Mouse (Mus musculus) G1E (cell line): ENCODE data around the gene Glcci1. TPM values are rescaled to one million over a fixed set of nuclear protein-coding genes. Genes with fewer than 3 reads are reported as not detected.

ENCODE experiments used
- ATAC-seq: 2 replicates; pipeline ENCODE4 v1.8.0; 2016; ENCODE audit warnings: mild to moderate bottlenecking; ENCODE audit not compliant: insufficient number of reproducible peaks, poor library complexity, low FRiP score, severe bottlenecking; ENCODE audit errors: extremely low read depth
- DNase-seq: peaks from one replicate; pipeline ENCODE4 v3.0.0; 2012; ENCODE audit warnings: low spot score
- H3K27me3 ChIP-seq: 2 replicates; pipeline ENCODE4 v1.6.1; 2012; ENCODE audit warnings: mild to moderate bottlenecking, low read length, inconsistent platforms; ENCODE audit not compliant: insufficient read depth
- H3K36me3 ChIP-seq: replicated peaks from 2 replicates; pipeline ENCODE3; 2012; ENCODE audit warnings: mild to moderate bottlenecking, inconsistent platforms
- H3K4me1 ChIP-seq: 2 replicates; pipeline ENCODE4 v1.6.1; 2012; ENCODE audit warnings: low read depth, low read length, inconsistent platforms, mixed read lengths; ENCODE audit not compliant: insufficient read depth
- H3K4me3 ChIP-seq: 2 replicates; pipeline ENCODE4 v1.5.1; 2012; ENCODE audit warnings: low read depth, mild to moderate bottlenecking, inconsistent platforms, low read length, moderate library complexity, mixed read lengths
- H3K9me3 ChIP-seq: replicated peaks from 2 replicates; pipeline ENCODE4 v1.6.1; 2012; ENCODE audit warnings: inconsistent platforms
- CTCF ChIP-seq: IDR thresholded peaks from 2 replicates; pipeline ENCODE4 v1.5.1; 2012; ENCODE audit warnings: low read depth, low read length, inconsistent platforms, mixed read lengths
- GATA1 ChIP-seq: IDR thresholded peaks from 2 replicates; pipeline ENCODE4 v1.6.1; 2012; ENCODE audit warnings: borderline replicate concordance, low read length, inconsistent platforms, mixed read lengths
- GATA2 ChIP-seq: IDR thresholded peaks from 2 replicates; pipeline ENCODE4 v1.6.1; 2012; ENCODE audit warnings: low read depth, low read length, inconsistent platforms, borderline replicate concordance
- POLR2AphosphoS5 ChIP-seq: IDR thresholded peaks from 2 replicates; pipeline ENCODE4 v1.6.1; 2012; ENCODE audit warnings: low read depth, low read length, inconsistent platforms; ENCODE audit not compliant: insufficient replicate concordance
- TAL1 ChIP-seq: conservative IDR thresholded peaks from 2 replicates; pipeline ENCODE4 v1.6.1; 2012; ENCODE audit warnings: low read depth, low read length, inconsistent platforms, mixed read lengths
- polyA plus RNA-seq: library from polyadenylated mRNA; stranded (reverse); fragments of >175 nt; gene quantifications from 2 replicates; pipeline ENCODE4 v1.2.3, GENCODE M21; 2012
- total RNA-seq, 2 experiments: library from RNA; stranded (forward) in 1 of 2; stranded (reverse) in 1 of 2; fragments of 200-1000 nt in 1 of 2; fragments of >200 nt in 1 of 2; fragmentation: Nextera tagmentation in 1 of 2; gene quantifications; 2 replicates each; pipeline ENCODE4 v1.2.3; 2014 to 2017

Gene Glcci1
- total and polyA plus RNA-seq, 3 experiments = 19.0 to 85.9 (median 37.4) TPM

DNA sequence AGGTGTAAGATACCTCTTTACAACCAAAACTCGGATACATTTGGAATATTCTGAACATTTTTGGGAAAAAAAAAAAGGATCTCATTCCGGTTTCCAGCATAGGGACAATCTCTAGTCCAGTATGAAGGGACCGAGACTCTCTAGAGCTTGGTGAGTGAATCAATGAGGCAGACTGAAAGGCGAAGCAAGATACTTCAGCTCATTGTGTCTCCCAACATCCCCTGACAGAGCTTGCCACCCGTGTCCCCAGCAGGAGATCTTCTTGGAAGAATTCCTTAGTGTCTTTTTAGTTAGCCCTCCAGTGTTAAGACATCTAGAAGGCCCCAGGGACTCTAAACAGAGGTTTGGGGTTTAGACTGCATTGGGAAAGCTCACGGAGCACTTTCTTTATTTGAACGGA, 20.1 kb upstream of the Glcci1 start:
- Histone ChIP-seq H3K27me3 (no peaks in the 10 kb centered on the region), H3K36me3 (peaks cover 5% of the 10 kb centered on the region), H3K4me1 (peaks cover 69% of the 10 kb centered on the region), H3K9me3 (no peaks in the 10 kb centered on the region), H3K4me3 (no peak overlapping the region; the same call in 1 of the 2 replicates)
- ATAC-seq = no peak
- DNase-seq = no peak
- TF ChIP-seq POLR2AphosphoS5 = no peak
- TF ChIP-seq GATA2 = no peak
- TF ChIP-seq CTCF = no peak
- no peak for TF ChIP-seq TAL1
- no peak for TF ChIP-seq GATA1

DNA sequence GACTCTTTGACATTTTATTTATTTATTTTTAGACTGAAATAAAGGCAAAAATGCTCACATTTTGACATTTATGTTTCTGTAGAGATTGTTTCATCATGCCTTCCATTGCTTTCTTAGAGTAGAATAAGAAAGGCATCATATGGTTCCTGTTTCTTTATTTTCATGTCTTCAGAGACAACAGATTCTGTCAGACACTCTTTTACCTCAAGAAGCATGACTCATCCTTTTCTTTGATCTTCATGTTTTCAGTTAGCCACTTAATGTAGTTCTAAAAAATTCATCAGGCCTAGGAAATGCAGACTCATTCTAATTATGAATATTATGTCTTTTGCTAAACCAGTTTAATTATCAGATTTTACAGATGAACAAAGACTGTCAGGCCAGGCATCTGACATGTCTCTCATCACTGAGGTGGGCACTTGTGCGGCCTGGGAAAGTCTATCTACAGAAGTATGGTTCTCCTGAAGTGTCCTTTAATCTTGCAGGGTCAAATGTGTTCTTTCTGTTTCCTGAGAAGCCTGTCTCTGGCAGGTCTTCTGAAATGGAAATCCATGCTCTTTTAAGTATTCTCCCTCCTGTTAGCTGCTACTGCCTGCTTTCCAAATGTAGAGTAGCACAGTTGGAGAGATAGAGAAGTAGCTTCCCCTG, 19.3 kb upstream of the Glcci1 start:
- Histone ChIP-seq H3K27me3 (no peaks in the 10 kb centered on the region), H3K4me3 (no peak overlapping the region), H3K9me3 (no peaks in the 10 kb centered on the region), H3K4me1 (peaks cover 64% of the 10 kb centered on the region), H3K36me3 (peaks cover 5% of the 10 kb centered on the region)
- DNase-seq = no peak
- TF ChIP-seq CTCF (no peak), GATA2 (no peak), POLR2AphosphoS5 (no peak), GATA1 (no peak), TAL1 (no peak)
- no peak for ATAC-seq

DNA sequence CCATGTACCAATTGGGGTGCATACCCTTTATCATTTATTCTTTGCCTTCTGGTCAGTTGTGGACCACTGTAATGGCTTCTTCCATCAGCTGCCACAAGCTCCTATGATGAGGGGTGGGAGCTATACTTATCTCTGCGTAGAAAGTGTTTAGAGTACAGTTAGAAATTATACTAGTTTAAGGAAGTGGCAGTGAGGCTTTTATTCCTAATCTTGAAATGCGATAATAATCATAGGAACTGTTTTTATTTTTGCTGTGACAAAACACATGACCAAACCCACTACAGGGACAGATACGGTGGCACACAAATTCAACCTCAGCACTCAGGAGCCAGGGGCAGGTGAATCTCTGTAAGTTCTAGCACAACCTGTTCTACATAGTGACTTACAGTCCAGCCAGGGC, 17.2 kb upstream of the Glcci1 start:
- no peaks in the 10 kb centered on the region for H3K9me3 ChIP-seq
- peaks cover 49% of the 10 kb centered on the region for H3K4me1 ChIP-seq
- TF ChIP-seq CTCF (no peak), GATA1 (no peak), POLR2AphosphoS5 (no peak), GATA2 (no peak), TAL1 (no peak)

GRCm38 (mm10) chr6:8495109-8495826, 14.1 kb upstream of the Glcci1 start:
- H3K27me3 ChIP-seq = no peaks in the 10 kb centered on the region
- peaks cover 29% of the 10 kb centered on the region for H3K4me1 ChIP-seq
- TF ChIP-seq POLR2AphosphoS5 (no peak), TAL1 (no peak), CTCF (no peak), GATA2 (no peak), GATA1 (no peak)
- ATAC-seq (no peak), DNase-seq (no peak)
- H3K9me3 ChIP-seq = no peaks in the 10 kb centered on the region
- H3K36me3 ChIP-seq = no peaks in the 10 kb centered on the region
- H3K4me3 ChIP-seq = no peak overlapping the region

More for the DNA sequence above, 17.2 kb upstream of the Glcci1 start:
- no peak overlapping the region; the same call in 1 of the 2 replicates for H3K4me3 ChIP-seq
- H3K27me3 ChIP-seq = no peaks in the 10 kb centered on the region
- H3K36me3 ChIP-seq = no peaks in the 10 kb centered on the region
- DNase-seq = no peak
- ATAC-seq = no peak

DNA sequence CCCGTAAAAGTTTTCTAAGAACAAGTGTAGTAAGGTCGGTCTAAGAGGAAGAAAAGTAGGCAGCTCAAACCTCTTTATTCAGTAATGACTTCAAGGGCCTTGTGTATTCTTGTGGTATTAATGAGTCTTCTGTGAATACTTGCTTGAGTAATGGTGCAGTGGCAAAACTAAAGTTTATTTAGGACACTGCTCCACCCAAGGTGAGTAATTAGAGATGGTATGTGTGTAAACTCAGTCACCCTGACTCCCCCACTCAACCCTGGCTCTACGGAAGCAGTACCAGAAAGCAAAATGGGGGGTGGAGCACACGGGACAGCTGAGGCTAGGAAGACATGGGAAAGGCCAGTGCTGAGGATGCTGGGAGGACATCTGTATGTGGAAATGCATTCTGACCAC, 13.6 kb upstream of the Glcci1 start:
- no peak for ATAC-seq
- H3K4me3 ChIP-seq = no peak overlapping the region
- peaks cover 30% of the 10 kb centered on the region for H3K4me1 ChIP-seq
- TF ChIP-seq TAL1 = no peak
- TF ChIP-seq CTCF = no peak
- no peak for TF ChIP-seq GATA1
- TF ChIP-seq POLR2AphosphoS5 = no peak
- no peak for TF ChIP-seq GATA2
- H3K9me3 ChIP-seq = no peaks in the 10 kb centered on the region
- no peaks in the 10 kb centered on the region for H3K36me3 ChIP-seq
- no peaks in the 10 kb centered on the region for H3K27me3 ChIP-seq
- no peak for DNase-seq

GRCm38 (mm10) chr6:8497234-8497867, 12.0 kb upstream of the Glcci1 start:
- no peak for ATAC-seq
- Histone ChIP-seq H3K27me3 (no peaks in the 10 kb centered on the region), H3K36me3 (no peaks in the 10 kb centered on the region), H3K9me3 (no peaks in the 10 kb centered on the region), H3K4me3 (no peak overlapping the region), H3K4me1 (peaks cover 28% of the 10 kb centered on the region)
- DNase-seq = no peak
- TF ChIP-seq TAL1 = no peak
